Mouse (Mus musculus) natural killer cell, adult 2 months (primary cell): ENCODE data around the gene Cabp2.
"Not testable (repeated sequence)": the region's sequence is repeated elsewhere in the genome, so short reads cannot be mapped to it uniquely, and the experiment has no call there.

Experiments used
- DNase-seq, 2 experiments: peaks; one replicate each; pipeline ENCODE4 v3.0.0; 2022; ENCODE audit warnings: low spot score in 2 of 2

The Cabp2 gene

DNA sequence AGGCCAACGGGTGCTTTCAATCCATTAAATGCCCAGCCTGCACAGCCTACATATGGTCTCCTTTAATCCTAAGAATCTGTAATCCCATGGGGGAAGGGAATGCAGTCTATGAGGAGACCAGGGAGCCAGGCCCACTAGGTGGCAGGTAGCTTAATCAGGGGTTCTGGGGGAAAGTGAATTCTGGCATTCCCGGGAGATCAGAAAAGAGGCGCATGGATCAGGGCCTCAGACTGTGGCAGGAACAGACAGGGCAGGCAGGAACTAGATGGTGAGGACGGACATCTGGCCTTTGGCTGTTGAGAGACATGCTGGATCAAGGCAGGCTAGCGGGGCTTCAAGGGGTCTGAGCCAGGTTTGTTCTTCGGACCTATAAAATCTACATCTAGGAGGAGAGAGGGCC is 20.1 kb downstream of the Cabp2 start:
- DNase-seq, result no peak

DNA sequence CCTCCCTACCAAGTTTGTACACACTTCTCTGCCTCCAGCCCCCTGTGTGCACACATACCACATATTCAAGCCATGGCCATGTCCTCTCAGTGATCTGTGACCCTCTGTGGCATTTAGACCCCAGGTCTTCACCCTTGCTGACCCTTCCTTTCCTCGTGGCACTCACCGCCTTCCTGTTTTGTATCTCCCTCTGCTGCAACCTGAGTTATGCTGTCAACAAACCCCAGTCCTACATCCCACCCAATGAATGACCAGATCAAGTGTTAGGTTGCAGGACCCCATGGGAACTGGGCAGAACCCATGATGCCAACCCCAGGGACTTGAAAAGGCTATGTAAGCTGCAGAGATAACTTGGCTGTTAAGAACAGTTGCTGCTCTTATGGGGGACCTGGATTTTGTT is 20.7 kb downstream of the Cabp2 start:
- DNase-seq, result no peak

- no peak for DNase-seq
Observed at GRCm38 (mm10) chr19:4102626-4103025, 21.2 kb downstream of the Cabp2 start.

GRCm38 (mm10) chr19:4103294-4103693 is 21.9 kb downstream of the Cabp2 start:
- DNase-seq, result no peak

DNA sequence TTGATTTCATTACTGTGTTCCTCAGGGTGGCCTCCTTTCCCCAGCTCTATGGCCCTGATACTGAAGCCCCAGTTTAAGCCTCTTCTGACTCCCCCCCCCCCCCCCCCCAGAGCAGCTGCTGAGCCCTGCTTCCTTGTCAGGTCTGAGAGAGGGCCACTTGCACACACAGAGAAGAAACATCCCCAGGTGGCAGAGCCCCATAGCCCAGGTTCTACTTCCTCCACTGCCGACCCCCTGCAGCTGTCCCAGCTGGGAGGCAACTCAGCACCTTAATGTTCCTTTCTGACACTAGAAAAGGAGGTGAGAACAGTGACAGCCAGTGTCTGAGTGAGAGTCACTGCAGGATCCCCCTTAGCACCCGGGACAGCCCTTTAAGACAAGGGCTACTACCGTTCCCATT is 22.4 kb downstream of the Cabp2 start:
- DNase-seq, result no peak

DNA sequence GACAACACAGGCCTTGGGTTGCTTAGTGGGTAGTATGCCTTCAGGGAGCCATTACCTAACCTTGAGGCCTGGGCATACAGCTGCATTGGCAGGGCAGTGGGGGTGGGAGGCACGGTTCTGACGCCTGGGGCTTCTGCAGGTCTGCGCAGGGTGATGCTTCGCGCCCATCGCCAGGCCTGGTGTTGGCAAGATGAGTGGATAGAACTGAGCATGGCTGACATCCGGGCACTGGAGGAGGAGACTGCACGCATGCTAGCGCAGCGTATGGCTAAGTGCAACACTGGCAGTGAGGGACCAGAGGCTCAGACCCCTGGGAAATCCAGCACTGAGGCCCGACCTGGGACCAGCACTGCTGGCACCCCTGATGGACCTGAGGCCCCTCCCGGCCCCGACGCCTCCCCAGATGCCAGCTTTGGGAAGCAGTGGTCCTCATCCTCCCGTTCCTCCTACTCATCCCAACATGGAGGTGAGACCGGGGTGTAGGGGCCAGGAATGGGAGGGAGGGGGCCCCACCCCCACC is 23.4 kb downstream of the Cabp2 start:
- DNase-seq, result no peak

GRCm38 (mm10) chr19:4106654-4107053 is 25.3 kb downstream of the Cabp2 start:
- DNase-seq, result no peak

DNA sequence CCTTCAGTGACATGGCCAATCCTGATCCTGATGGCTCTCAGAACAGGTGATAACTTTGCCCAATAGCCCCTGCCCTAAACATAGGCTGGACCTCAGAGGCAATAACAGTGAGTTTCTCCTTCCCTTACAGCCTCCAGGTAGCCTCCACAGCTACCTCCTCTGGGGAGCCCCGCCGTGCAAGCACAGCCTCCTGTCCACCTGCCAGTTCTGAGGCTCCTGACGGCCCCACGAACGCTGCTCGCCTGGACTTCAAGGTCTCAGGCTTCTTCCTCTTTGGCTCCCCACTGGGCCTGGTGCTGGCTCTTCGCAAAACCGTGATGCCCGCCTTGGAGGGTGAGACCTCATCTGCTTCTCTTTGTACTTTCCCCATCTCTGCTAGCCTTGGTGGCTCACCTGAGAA is 27.2 kb downstream of the Cabp2 start:
- DNase-seq, result no peak

DNA sequence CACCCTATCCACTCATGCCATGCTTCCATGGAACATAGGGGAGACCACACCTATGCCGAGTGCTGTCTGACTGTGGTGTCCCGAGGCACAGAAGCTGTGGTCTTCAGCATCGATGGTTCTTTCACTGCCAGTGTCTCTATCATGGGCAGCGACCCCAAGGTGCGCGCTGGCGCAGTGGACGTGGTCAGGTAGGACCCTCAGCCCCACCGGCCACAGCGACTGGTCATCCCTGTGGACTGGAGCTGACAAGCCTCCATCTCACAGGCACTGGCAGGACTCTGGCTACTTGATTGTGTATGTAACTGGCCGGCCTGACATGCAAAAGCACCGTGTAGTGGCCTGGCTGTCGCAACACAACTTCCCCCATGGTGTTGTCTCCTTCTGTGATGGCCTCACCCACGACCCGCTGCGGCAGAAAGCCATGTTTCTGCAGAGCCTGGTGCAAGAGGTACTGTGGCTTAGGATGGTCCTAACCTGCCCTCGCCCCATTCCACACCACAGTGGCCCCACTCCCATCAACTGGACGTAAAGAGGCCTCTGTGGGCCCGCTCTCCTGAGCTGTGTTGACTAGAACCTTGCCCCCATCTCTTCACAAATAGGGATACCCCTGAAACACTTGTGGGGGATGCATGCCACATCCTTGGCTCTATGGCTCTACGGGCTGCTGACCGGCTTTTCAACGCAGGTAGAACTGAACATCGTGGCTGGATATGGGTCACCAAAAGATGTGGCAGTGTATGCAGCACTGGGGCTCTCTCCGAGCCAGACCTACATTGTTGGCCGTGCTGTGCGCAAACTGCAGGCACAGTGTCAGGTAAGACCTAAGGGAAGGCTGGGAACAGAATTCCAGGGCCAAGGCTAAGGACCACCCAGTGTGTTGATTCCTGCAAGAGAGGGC is 30.9 kb downstream of the Cabp2 start:
- DNase-seq, result no peak

DNA sequence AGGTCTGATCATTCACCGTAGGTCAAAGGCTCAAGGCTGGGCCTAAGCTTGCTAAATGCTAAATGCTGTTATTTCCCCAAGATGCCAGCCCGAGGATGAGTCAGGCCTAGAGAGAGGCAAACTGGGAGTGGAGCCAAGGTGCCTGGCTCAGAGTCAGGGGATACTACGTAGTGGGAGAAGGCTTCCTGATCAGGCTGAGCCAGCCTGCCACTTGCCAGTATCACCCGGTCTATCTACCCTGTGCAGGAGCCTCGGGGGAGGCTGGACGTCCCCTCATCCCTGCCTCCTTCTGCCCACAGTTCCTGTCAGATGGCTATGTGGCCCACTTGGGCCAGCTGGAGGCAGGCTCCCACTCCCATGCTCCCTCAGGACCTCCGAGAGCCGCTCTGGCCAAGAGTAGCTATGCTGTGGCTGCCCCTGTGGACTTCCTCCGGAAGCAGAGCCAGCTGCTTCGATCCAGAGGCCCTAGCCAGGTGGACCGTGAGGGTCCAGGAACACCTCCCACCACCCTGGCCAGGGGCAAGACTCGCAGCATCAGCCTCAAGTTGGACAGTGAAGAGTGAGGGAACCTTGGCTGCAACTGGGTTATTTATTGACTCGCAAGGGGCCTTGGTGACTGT is 31.9 kb downstream of the Cabp2 start:
- DNase-seq, result no peak

DNA sequence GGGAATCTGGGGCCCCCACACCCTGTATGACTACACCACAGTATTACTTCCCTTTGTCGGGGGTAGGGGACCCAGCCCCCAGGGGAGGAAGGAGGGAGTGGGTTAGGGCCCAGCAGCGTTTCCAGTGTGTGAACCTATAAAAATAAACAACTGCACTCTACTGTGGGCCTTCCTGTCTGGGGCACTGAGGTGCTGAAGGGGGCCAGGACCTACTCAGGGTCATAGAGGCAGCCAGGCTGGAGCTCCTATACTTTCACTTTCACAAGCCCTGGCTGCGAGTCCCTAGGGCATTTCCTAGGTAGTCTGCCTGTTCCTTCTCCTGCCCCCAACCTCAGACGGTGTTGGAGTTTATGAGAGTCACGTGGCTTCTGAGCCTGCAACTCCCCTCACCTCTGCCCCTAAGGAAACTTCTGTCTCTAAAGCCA is 32.4 kb downstream of the Cabp2 start:
- DNase-seq, result peak; percentile 68 to 77

DNA sequence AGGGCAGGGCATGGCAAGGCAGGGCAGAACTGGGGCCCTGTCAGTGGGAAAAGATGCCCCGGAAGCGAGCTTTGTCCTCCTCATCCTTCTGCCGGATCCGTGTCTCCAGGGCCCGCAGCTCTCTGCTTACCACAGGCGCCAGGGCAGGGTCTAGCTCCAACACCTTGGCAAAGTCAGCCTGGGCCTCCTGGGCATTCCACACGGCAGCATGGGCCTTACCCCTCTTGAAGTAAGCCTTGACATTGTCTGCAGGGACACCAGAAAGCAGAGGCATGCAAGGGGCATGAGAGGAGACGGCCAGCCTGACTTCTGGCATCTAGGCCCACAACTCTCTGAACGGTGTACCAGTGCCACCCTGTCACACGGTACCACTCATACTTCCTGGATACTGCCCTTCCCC is 33.2 kb downstream of the Cabp2 start:
- no peak for DNase-seq

- no peak for DNase-seq
Observed at GRCm38 (mm10) chr19:4115144-4115543, 33.8 kb downstream of the Cabp2 start.

- no peak for DNase-seq
Observed at GRCm38 (mm10) chr19:4115816-4116215, 34.4 kb downstream of the Cabp2 start.

- DNase-seq, result no peak
Observed at GRCm38 (mm10) chr19:4117006-4117405, 35.6 kb downstream of the Cabp2 start.

GRCm38 (mm10) chr19:4118350-4118749 is 37.0 kb downstream of the Cabp2 start:
- DNase-seq, result no peak

DNA sequence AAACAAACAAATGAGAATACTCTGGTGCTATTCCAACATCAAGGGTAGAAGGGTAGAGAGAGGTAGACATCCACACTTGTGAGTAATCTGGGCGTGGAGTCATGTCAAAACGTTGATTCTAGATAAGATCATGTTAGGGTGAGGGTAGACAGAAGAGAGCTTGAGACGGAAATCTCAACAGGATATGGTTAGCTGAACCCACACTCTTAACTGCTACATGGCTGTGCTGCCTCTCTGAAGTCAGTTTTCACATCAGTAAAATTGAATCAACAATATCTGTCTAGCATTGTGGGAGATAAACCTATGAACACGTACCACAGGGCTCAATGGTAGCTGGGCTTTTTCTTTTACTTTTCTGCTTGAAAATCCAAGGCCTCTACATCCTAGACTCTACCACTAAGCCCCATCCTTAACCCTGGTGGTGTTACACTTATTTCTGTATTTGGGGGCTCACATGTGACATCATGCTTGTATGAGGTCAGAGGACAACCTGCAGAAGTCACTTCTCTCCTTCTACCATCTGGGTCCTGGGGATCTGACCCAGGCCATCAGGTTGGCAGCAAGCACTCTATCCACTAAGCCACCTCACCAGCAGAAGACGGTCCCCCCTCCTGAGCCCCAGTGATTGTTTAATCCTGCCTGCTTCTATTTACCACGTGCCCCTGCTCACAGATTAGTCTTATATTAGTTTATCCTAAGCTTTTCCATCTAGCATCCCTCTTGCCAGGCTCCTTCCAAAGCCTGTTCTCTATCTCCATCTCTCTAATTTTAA is 38.5 kb downstream of the Cabp2 start:
- peak; percentile 69 to 81 for DNase-seq

- peak in 1 of 2 experiments; percentile 16 for DNase-seq
Observed at GRCm38 (mm10) chr19:4120496-4120895, 39.1 kb downstream of the Cabp2 start.

GRCm38 (mm10) chr19:4121097-4121805 is 39.9 kb downstream of the Cabp2 start:
- peak; percentile 98 for DNase-seq

- DNase-seq, result not testable (repeated sequence)
Observed at GRCm38 (mm10) chr19:4121896-4122295, 40.5 kb downstream of the Cabp2 start.
